Mouse (Mus musculus) ES-Bruce4 (cell line): ENCODE measurements around the gene Gm13289. TPM values are rescaled to one million over a fixed set of nuclear protein-coding genes. Genes with fewer than 3 reads are reported as not detected.

ENCODE experiments used
- H3K27ac ChIP-seq: 2 replicates; pipeline ENCODE4 v1.5.1; 2012; ENCODE audit warnings: low read length, inconsistent platforms; ENCODE audit not compliant: insufficient read depth
- H3K27me3 ChIP-seq: 2 replicates; pipeline ENCODE4 v1.6.1; 2012; ENCODE audit warnings: mild to moderate bottlenecking, low read length, inconsistent platforms; ENCODE audit not compliant: control insufficient read depth, poor library complexity, insufficient read depth, severe bottlenecking
- H3K36me3 ChIP-seq: 2 replicates; pipeline ENCODE4 v1.6.1; 2012; ENCODE audit warnings: inconsistent platforms, mild to moderate bottlenecking, low read length, moderate library complexity; ENCODE audit not compliant: control insufficient read depth, poor library complexity, insufficient read depth, severe bottlenecking
- H3K4me1 ChIP-seq: one replicate; pipeline ENCODE4 v1.8.1; 2011; ENCODE audit warnings: low read length; ENCODE audit not compliant: control insufficient read depth, insufficient read depth
- H3K4me3 ChIP-seq: 2 replicates; pipeline ENCODE4 v1.5.1; 2011; ENCODE audit warnings: low read depth, mild to moderate bottlenecking, low read length
- H3K9ac ChIP-seq: 2 replicates; pipeline ENCODE4 v1.6.1; 2012; ENCODE audit warnings: low read depth, mild to moderate bottlenecking, inconsistent platforms; ENCODE audit not compliant: poor library complexity, severe bottlenecking
- H3K9me3 ChIP-seq: replicated peaks from 2 replicates; pipeline ENCODE4 v1.6.1; 2012; ENCODE audit warnings: mild to moderate bottlenecking, low read length, inconsistent platforms; ENCODE audit not compliant: control insufficient read depth, poor library complexity, insufficient read depth, severe bottlenecking
- CTCF ChIP-seq: IDR thresholded peaks from one replicate; pipeline ENCODE4 v1.8.1; 2011; ENCODE audit warnings: low read depth, low read length
- EP300 ChIP-seq: IDR thresholded peaks from 2 replicates; pipeline ENCODE4 v1.6.1; 2011; ENCODE audit warnings: low read depth, low read length; ENCODE audit not compliant: insufficient read depth
- POLR2A ChIP-seq: IDR thresholded peaks from one replicate; pipeline ENCODE4 v1.8.1; 2011; ENCODE audit warnings: low read length; ENCODE audit not compliant: insufficient read depth
- polyA plus RNA-seq: library from polyadenylated mRNA; stranded (reverse); fragments of >200 nt; gene quantifications from 2 replicates; pipeline ENCODE4 v1.2.4, GENCODE M21; 2011; ENCODE audit warnings: low read depth; ENCODE audit not compliant: missing spikeins, insufficient read depth, insufficient read length

Gm13289 gene
- polyA plus RNA-seq, 1 experiment, result not detected

DNA sequence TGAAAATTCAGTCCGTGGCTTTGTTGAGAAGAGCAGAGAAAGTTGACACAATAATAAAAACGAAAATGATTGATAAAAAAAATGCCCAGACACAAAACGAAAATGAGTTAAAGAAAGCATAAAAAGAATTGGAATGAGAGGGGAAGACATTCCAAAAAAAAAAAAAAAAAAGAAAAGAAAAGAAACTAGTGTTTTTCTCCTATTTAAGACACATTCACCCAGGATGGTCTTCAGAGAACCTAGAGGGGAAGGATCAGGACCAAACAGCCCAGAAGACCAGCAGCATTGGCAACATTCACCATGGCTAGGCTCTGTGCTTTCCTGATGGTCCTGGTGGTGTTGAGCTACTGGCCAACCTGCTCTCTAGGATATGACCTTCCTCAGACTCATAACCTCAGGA, 39.2 kb downstream of the Gm13289 start, which contains the start of gene Ifna7:
TSS of gene Ifna7 (plus strand) at position 301 of the 400 bp plus-strand sequence.
- Histone ChIP-seq H3K4me1 (no peaks in the 10 kb centered on the region), H3K9ac (no peak within 1 kb of the TSS), H3K27ac (no peak within 1 kb of the TSS), H3K9me3 (no peaks in the 10 kb centered on the region), H3K27me3 (no peaks in the 10 kb centered on the region), H3K4me3 (no peak within 1 kb of the TSS), H3K36me3 (no peaks in the 10 kb centered on the region)
- TF ChIP-seq POLR2A (no peak), CTCF (no peak), EP300 (no peak)

- no peaks in the 10 kb centered on the region for H3K4me1 ChIP-seq
- H3K9ac ChIP-seq, result no peak within 1 kb of the TSS
- no peaks in the 10 kb centered on the region for H3K27me3 ChIP-seq
- H3K27ac ChIP-seq, result no peak within 1 kb of the TSS
- no peak within 1 kb of the TSS for H3K4me3 ChIP-seq
- no peaks in the 10 kb centered on the region for H3K36me3 ChIP-seq
- H3K9me3 ChIP-seq, result no peaks in the 10 kb centered on the region
- TF ChIP-seq POLR2A (no peak), CTCF (no peak), EP300 (no peak)
These were observed 42.9 kb downstream of the Gm13289 start, which contains the start of gene Ifna11 for GRCm38 (mm10) chr4:88819659-88820058. Gene Ifna11, plus strand, starts transcription at chr4:88819959.

GRCm38 (mm10) chr4:88822995-88823394, 46.3 kb downstream of the Gm13289 start:
- TF ChIP-seq POLR2A, result no peak
- TF ChIP-seq CTCF, result no peak
- TF ChIP-seq EP300, result no peak
- Histone ChIP-seq H3K27ac (no peak overlapping the region), H3K4me1 (no peaks in the 10 kb centered on the region), H3K9me3 (no peaks in the 10 kb centered on the region), H3K9ac (no peak overlapping the region), H3K4me3 (no peak overlapping the region), H3K36me3 (no peaks in the 10 kb centered on the region), H3K27me3 (no peaks in the 10 kb centered on the region)

Other genes with a start within 250 kb of the Gm13289 start
- gene Ifna15, start 218.7 kb upstream of the Gm13289 start, polyA plus RNA-seq, result not detected in 2 replicates
- gene Ifna14, start 205.1 kb upstream of the Gm13289 start, polyA plus RNA-seq, result not detected in 2 replicates
- not detected in 2 replicates for gene Ifna9, start 184.5 kb upstream of the Gm13289 start, polyA plus RNA-seq
- not detected in 2 replicates for gene Ifna12, start 173.5 kb upstream of the Gm13289 start, polyA plus RNA-seq
- gene C87499, start 142.5 kb upstream of the Gm13289 start, polyA plus RNA-seq, result not detected in 2 replicates
- gene Ifna13, start 132.5 kb upstream of the Gm13289 start, polyA plus RNA-seq, result not detected in 2 replicates
- not detected in 2 replicates for gene Ifna16, start 100.0 kb upstream of the Gm13289 start, polyA plus RNA-seq
- gene Ifna2, start 93.0 kb upstream of the Gm13289 start, polyA plus RNA-seq, result not detected in 2 replicates
- not detected in 2 replicates for gene Ifnab, start 85.6 kb upstream of the Gm13289 start, polyA plus RNA-seq
- gene Gm26566, start 55.1 kb upstream of the Gm13289 start, polyA plus RNA-seq, result not detected in 2 replicates
- 79.5 and 83.1 TPM in 2 replicates for gene Klhl9, start 54.5 kb upstream of the Gm13289 start, polyA plus RNA-seq
- gene Gm13271, start 22.1 kb upstream of the Gm13289 start, polyA plus RNA-seq, result not detected in 2 replicates
- not detected in 2 replicates for gene Gm13283, start 16.8 kb upstream of the Gm13289 start, polyA plus RNA-seq
- not detected in 2 replicates for gene Gm13290, start 3.1 kb upstream of the Gm13289 start, polyA plus RNA-seq
- not detected in 2 replicates for gene Gm13272, start 2.9 kb downstream of the Gm13289 start, polyA plus RNA-seq
- not detected in 2 replicates for gene Ifnz, start 5.2 kb downstream of the Gm13289 start, polyA plus RNA-seq
- gene Gm13276, start 8.8 kb downstream of the Gm13289 start, polyA plus RNA-seq, result not detected in 2 replicates
- not detected in 2 replicates for gene Gm13277, start 11.7 kb downstream of the Gm13289 start, polyA plus RNA-seq
- gene Gm13278, start 14.6 kb downstream of the Gm13289 start, polyA plus RNA-seq, result not detected in 2 replicates
- not detected in 2 replicates for gene Gm13275, start 17.6 kb downstream of the Gm13289 start, polyA plus RNA-seq
- not detected in 2 replicates for gene Gm13279, start 20.5 kb downstream of the Gm13289 start, polyA plus RNA-seq
- not detected in 2 replicates for gene Gm13285, start 22.7 kb downstream of the Gm13289 start, polyA plus RNA-seq
- gene Gm13287, start 26.3 kb downstream of the Gm13289 start, polyA plus RNA-seq, result not detected in 2 replicates
- not detected in 2 replicates for gene Gm13288, start 28.6 kb downstream of the Gm13289 start, polyA plus RNA-seq
- not detected in 2 replicates for gene Ifna7, start 39.3 kb downstream of the Gm13289 start, polyA plus RNA-seq
- gene Ifna11, start 43.0 kb downstream of the Gm13289 start, polyA plus RNA-seq, result not detected in 2 replicates
- not detected in 2 replicates for gene Ifna6, start 50.5 kb downstream of the Gm13289 start, polyA plus RNA-seq
- not detected in 2 replicates for gene Ifna5, start 58.6 kb downstream of the Gm13289 start, polyA plus RNA-seq
- not detected in 2 replicates for gene Ifna4, start 64.9 kb downstream of the Gm13289 start, polyA plus RNA-seq
- gene Ifna1, start 73.2 kb downstream of the Gm13289 start, polyA plus RNA-seq, result not detected in 2 replicates
- gene Ifne, start 103.3 kb downstream of the Gm13289 start, polyA plus RNA-seq, result not detected in 2 replicates